Mouse (Mus musculus) MN1 (cell line): ENCODE measurements at regions not wholly inside any gene's neighbourhood (a gene's known extent, or its start where the extent isn't known, plus 50 kb on each side); places are given as distances from the start of the nearest gene placed in this dataset.

Experiments
- DNase-seq: peaks from one replicate; pipeline ENCODE4 v3.0.0-alpha.2; 2016; ENCODE audit warnings: low spot score

- no peak for DNase-seq
Measured at GRCm38 (mm10) chr12:79910884-79911759, 201.7 kb downstream of the Zfp36l1 start.

DNA sequence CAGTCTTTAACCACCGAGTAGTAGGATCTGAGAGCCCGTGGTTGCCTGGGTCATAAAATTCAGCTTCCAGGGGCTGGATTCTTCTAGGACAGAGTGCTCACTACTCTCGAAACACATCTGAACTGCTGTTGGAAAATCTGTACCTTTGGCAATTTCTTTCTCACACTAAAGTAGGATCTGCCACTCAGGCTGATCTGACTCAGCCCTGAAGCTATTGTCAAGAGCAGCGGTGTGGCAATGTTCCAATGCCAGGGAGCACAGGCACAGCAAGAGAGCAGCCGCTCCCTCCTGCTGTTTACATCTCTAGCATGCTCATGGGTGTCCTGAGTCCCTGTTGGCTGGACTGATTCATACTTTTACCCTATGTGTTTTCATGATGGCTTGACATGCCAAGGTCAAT, 205.2 kb downstream of the Zfp36l1 start:
- peak; percentile 57 for DNase-seq

DNA sequence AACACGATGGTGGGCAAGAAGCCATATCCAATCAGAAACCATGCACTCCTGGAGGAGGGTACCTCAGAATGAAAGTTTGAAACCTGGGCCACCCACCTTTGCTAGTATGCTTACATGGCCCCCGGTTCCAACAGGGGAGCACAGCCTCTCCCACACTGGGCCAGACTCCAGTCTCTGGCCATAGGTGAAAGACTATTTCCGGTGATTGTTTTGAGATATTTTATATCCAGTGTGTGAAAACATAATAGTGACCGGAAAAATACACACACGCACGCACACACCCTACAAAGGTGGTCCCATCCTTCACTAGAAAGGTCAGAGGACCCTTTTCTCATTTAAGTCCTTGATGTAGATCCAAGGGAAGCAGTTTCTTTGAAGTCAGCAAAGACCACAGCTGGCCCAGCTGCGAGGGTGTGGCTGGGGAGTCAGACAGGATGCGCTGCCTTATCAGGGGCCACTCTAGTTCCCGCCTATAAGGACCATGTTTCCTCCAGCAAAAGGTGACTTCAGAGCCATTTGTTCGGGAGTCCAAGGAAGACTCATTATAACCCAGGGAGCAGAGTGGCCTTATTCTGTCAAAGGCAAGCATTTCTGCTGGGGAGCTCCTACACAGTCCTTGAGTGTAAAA, 206.0 kb downstream of the Zfp36l1 start:
- DNase-seq: no peak

GRCm38 (mm10) chr12:79905828-79906737, 206.7 kb downstream of the Zfp36l1 start:
- DNase-seq: no peak

DNA sequence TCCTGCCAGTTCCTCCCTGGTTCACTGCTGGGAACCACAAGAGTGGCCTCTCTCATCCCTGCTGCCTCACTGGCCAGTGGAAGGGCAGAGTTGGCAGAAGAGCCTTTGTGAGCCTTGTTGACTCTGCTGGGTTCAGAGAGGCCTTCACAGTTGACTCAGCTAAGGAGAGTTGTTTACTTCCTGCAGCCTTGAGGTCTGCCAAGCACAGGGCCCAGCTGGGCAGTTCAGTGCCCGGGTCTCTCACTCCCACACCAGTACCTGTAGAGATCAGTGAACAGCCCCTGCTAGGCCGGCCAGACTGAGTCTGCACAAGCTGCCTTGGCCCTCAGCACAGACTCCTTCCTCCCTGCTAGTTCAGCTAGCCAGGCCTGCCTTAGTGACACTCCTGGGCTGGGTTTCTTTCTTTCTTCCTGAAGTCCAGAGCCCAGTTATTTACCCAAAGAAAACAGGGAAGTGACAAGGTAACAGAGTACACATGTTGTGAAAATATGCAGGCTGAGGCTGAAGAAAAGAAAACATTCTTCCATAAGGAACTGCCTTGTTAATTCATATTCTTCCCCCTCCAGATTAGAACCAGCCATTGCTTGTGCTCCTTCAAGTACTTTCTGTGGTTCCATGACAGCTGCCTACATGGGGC, 207.8 kb downstream of the Zfp36l1 start:
- DNase-seq: no peak

- DNase-seq: no peak
Measured at GRCm38 (mm10) chr12:79902761-79903160, 210.1 kb downstream of the Zfp36l1 start.

GRCm38 (mm10) chr12:79902163-79902562, 210.7 kb downstream of the Zfp36l1 start:
- no peak for DNase-seq

DNA sequence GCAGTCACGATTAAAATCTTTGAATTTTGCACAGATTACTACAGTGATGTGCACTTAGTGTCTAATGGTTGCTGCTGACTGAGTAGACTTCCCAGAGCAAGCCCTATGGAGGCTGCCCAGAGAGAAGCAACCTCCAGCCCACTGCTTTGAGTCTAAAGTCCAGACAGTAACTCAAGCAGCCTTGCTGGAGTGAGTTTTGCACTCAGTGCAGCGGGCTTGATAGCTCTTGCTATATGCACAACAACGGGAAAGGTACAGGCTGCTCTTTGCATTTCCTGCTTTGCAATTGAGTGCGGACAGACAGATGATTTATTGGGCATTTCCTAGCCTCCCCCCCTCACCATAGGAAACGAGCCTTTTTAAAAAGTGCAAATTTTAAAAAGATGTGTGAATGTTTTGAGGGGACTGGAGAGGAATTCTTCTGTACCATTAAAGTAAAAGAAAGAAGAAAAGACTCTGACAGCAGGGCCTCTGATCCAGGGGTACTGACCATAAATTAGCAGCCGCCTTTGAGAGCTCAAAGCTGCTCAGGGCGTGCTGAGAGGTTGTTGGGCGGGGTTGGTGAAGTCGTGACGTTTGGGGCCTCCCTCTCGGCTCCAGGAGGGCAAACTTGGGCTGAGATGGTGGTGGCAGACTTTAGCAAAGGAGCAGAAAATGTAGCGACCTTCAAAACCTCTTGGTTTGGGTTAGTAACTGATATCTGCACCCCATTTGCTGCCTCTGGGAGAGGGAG, 214.4 kb downstream of the Zfp36l1 start:
- no peak for DNase-seq

GRCm38 (mm10) chr12:79895975-79896374, 216.8 kb downstream of the Zfp36l1 start:
- DNase-seq: no peak

GRCm38 (mm10) chr12:79895324-79895723, 217.5 kb downstream of the Zfp36l1 start:
- no peak for DNase-seq

DNA sequence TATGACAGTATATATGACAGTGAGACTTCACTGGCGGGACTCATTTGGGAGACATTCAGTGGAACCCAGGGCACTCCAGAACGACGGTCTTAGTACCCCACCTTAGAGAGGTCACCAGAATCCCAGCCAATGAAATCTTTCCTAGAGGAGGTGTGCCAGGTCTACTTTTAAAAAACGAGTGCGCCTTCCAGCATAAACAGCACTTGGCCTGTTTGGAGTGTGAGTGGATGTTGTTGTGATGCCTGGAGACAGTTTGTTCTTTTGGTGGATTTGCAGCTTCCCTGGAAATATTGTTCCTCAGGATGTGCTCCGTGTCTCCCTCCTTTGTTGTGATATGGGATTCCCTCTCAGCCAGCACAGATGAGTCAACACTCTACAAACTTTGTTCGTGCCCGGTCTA, 219.9 kb downstream of the Zfp36l1 start:
- no peak for DNase-seq

DNA sequence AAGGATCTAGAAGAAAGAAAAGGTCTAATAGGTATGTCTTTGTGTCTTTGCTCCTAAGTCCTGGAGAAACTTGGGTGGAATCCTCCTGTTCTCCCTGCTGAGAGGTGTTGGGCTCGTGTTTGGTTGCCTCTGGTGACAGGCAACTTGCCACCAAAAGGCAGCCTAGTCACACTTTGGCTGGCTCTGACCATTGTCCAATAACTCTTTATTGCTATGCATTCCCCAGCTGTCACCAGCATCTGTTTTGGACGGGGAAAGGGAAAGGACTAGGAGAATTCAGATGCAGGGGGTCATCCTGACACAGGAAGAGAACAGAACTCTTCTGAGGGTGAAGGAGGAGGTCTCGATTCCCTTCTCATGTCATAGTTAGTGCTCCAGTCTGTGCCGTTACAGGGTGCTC, 220.9 kb downstream of the Zfp36l1 start:
- no peak for DNase-seq

DNA sequence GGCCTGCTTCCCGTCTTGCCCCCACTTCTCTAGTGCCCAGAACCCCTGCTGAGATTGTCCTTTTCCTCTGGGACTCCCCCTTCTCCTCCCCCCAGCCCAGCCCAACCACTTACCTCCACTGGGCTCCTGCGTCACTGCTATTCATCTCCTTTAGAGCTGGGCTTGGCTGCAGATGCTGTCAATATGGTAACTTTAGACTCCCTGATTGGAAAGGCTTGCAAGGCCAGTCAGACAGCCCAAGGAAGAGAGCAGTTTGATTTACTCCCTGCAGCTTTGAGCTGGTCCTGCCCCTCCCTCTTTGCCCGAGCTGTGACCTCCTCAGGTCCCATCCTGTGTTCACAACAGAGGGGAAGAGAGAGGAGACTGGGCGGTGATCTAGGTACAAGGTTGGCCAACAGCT, 221.9 kb downstream of the Zfp36l1 start:
- DNase-seq: no peak

- DNase-seq: no peak
Measured at GRCm38 (mm10) chr12:79890291-79890690, 222.5 kb downstream of the Zfp36l1 start.

- no peak for DNase-seq
Measured at GRCm38 (mm10) chr12:79888812-79889211, 224.0 kb downstream of the Zfp36l1 start.

DNA sequence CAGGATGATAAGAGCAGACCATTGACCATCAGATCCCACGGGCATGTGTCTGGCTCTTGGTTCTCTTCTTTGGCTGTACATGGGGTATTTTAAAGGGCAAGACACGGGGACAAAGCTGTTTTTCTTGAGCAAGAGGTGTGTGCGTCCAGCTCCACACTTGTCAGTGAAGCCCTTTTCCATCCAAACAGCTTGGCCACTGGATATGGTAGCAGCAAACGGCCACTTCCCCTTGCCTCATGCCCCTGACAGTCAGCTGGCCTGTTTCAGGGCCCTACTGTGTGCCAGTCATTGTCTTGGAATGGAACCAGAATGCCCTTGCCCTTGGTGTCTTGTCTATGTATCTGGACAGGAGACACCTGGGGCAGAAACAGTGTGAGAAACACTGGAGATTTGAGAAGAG, 224.7 kb downstream of the Zfp36l1 start:
- DNase-seq: no peak

DNA sequence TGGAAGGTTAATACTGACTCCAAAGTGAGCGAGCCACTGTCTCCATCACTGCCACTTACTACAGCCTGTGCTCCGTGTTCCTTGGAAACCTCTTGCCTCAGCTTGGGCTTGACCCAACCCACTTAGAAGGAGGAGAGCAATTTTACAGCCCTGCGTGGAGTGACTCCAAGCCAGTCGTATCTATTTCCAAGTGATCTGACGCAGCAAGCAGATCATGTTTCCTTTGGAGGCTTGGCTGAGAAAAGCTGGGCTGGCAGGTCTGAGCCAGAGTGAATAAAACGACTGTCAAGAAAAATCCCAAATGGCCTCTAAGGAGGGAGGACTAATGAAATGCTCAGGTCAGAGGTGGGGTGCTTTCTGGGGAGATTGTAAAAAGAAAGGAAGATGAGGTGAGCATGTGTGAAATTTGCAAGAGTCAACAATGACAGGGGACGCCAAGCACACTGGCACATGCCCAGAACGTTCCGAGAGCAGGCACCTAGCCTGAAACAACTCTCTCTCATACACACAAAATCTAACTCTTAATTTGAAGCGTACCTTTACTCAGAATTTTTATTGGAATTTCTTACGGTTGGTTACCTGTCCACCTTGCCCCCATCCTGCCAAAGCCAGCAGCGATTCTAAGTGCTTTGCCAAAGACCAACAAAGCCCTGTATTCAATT, 225.5 kb downstream of the Zfp36l1 start:
- no peak for DNase-seq

- DNase-seq: no peak
Measured at GRCm38 (mm10) chr12:79886494-79886893, 226.3 kb downstream of the Zfp36l1 start.

DNA sequence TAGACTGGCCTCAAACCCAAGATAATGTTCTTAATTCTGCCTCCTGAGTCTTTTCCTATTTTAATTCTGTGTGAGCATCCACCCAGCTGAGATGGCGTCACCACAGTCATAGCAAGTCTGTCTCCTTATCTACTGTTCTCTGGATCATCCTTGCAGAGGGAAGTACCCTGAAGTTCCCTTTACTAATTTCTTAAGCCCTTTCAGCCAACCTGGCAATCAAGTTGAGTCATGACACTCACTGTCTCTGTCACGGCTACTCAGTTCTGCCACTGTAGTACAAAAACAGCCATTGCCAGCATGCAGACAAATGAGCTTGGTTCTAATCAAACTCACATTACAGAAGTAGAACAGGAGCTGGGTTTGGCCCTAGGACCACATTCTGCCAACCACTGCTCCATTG, 227.5 kb downstream of the Zfp36l1 start:
- DNase-seq: no peak

- no peak for DNase-seq
Measured at GRCm38 (mm10) chr12:79883651-79884050, 229.2 kb downstream of the Zfp36l1 start.

DNA sequence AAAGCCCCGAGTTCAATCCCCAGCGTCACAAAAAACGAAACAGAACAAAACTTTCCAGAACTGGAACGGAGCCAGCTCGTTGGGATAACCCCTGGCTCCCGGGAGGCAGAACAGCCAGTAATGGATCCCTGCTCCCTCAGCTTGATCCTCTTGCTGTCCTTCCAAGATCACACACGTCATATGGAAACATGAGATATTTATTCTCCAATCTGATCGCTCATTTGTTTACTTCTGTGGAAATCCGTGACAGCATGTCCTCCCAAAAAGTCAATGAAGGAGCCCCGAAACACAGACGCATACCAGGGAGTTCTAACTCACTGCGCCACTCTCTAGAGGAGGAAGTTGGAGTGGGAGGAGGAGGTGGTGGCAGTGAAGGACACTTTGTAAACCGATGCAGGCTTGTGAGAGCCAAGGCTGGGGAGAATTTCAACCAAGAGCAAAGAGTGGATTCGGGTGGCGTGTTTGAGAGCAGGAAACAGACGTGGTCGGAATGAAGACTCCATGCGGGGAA, 232.0 kb downstream of the Zfp36l1 start:
- no peak for DNase-seq
